Mouse (Mus musculus): ENCODE measurements at regions not wholly inside any gene's neighbourhood (a gene's known extent, or its start where the extent isn't known, plus 50 kb on each side); places are given as distances from the start of the nearest gene placed in this dataset.

DNA sequence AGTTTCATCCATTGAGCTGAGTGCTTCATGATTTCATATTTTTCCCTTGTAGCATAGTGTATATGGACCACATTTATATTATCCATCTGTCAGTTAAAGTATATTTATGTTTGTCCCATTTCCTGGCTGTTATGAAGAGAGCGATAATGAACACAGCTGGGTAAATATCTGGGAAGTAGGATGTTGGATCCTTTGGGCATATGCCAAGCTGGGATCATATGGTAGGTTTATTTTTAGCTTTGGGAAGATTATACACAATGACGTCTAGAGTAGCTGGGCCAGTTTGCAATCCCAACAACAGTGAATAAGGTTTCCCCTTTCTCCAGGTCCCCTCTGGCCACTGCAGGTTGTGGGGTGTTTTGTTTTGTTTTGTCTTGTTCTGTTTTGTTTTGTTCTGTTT, 164.5 kb downstream of the Gm765 start:
- TF ChIP-seq POLR2A (IDR thresholded peaks at IDR 0.05; ENCODE audit: borderline replicate concordance, control insufficient read depth, low read depth, low read length) (no peak), CTCF (IDR thresholded peaks at IDR 0.05; ENCODE audit: control insufficient read depth, insufficient read depth, low read length) (no peak)
- Histone ChIP-seq H3K27ac (ENCODE audit: control insufficient read depth, insufficient read depth, low read depth, low read length, poor library complexity) (no peak overlapping the region), H3K4me1 (ENCODE audit: control insufficient read depth, insufficient read depth, low read length) (no peaks in the 10 kb centered on the region), H3K4me3 (replicated peaks; ENCODE audit: control insufficient read depth, low read depth, low read length) (no peak overlapping the region)
- WGBS = 57% methylated on average over 2 of the region's 2 CpGs

DNA sequence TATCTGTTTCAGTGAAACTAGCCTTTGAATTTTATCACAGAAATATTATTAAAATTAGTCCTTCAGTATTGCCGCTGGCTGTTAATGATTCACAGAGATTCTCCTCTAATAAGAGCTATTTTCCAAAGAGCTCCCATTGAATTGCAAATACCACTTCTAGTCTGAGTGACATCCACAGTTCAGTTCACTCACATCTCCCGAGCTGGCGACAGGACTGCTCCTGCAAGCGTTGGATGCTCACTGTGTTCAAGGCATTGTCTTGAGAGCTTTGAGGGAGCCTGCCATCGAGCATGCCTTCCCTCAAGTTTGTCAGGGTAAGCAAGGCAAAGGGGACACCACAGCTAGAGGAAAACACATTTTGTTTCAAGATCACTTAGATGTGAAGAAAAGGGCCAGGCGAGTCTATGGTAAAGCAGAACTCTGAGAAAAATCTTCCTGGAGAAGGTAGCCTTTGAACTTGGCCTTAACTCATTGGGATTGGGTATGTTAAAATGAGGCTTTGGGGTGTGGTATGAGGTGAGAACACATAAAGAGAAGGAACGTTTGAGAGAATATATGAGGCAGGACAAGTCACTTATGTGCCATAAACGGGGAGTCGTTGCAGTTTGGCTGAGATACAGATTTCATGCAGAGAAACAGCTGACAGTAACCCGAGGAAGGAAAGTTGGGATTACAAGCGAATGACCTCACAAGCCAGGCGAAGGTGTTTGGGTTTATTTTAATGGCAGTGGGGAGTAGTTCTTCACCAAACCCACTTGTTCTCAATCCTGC, 193.3 kb downstream of the Gm765 start:
- Histone ChIP-seq H3K4me1 (ENCODE audit: control insufficient read depth, insufficient read depth, low read length) (no peaks in the 10 kb centered on the region), H3K27ac (ENCODE audit: control insufficient read depth, insufficient read depth, low read depth, low read length, poor library complexity) (no peak overlapping the region)
- WGBS = 74% methylated on average over 12 of the region's 12 CpGs

DNA sequence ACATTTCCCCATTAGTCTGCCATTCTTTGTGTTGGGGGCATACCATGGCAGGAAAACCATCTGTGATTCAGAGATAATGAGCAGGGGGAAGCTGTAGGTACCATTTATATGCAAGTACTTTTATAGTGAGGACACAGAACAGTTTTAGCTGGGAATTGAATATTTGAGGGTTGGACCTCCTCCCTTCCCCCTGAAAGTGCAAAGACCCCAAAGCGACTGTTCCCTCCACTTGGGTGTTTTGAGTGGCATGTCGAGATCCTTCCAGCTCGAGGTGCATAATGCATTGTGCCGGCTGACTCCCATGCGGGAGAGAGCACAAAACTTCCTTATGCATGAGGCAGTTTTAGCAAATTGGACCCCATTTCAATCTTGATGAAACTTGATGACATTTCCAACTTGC, 194.7 kb downstream of the Gm765 start:
- 70% methylated on average over 5 of the region's 5 CpGs for WGBS
- H3K27ac ChIP-seq (ENCODE audit: control insufficient read depth, insufficient read depth, low read depth, low read length, poor library complexity) = no peak overlapping the region
- H3K4me3 ChIP-seq (replicated peaks; ENCODE audit: control insufficient read depth, low read depth, low read length) = no peak overlapping the region

More for the DNA sequence above, 193.3 kb downstream of the Gm765 start:
- H3K4me3 ChIP-seq (replicated peaks; ENCODE audit: control insufficient read depth, low read depth, low read length) = no peak overlapping the region
- no peak for TF ChIP-seq CTCF (IDR thresholded peaks at IDR 0.05; ENCODE audit: control insufficient read depth, insufficient read depth, low read length)

GRCm38 (mm10) chr6:98132931-98133330, 209.6 kb downstream of the Gm765 start:
- Histone ChIP-seq H3K4me3 (replicated peaks; ENCODE audit: control insufficient read depth, low read depth, low read length) (no peak overlapping the region), H3K27ac (ENCODE audit: control insufficient read depth, insufficient read depth, low read depth, low read length, poor library complexity) (no peak overlapping the region), H3K4me1 (ENCODE audit: control insufficient read depth, insufficient read depth, low read length) (no peaks in the 10 kb centered on the region)
- TF ChIP-seq POLR2A (IDR thresholded peaks at IDR 0.05; ENCODE audit: borderline replicate concordance, control insufficient read depth, low read depth, low read length) = no peak
- no peak for TF ChIP-seq CTCF (IDR thresholded peaks at IDR 0.05; ENCODE audit: control insufficient read depth, insufficient read depth, low read length)
- 22% methylated on average over 2 of the region's 2 CpGs for whole genome bisulfite sequencing

More for the DNA sequence above, 194.7 kb downstream of the Gm765 start:
- no peak for TF ChIP-seq POLR2A (IDR thresholded peaks at IDR 0.05; ENCODE audit: borderline replicate concordance, control insufficient read depth, low read depth, low read length)
- no peak for TF ChIP-seq CTCF (IDR thresholded peaks at IDR 0.05; ENCODE audit: control insufficient read depth, insufficient read depth, low read length)
- no peaks in the 10 kb centered on the region for H3K4me1 ChIP-seq (ENCODE audit: control insufficient read depth, insufficient read depth, low read length)

- TF ChIP-seq POLR2A (IDR thresholded peaks at IDR 0.05; ENCODE audit: borderline replicate concordance, control insufficient read depth, low read depth, low read length) = no peak
- no peak for TF ChIP-seq CTCF (IDR thresholded peaks at IDR 0.05; ENCODE audit: control insufficient read depth, insufficient read depth, low read length)
- 77% methylated on average over 7 of the region's 7 CpGs for WGBS
- no peak overlapping the region for H3K27ac ChIP-seq (ENCODE audit: control insufficient read depth, insufficient read depth, low read depth, low read length, poor library complexity)
- H3K4me3 ChIP-seq (replicated peaks; ENCODE audit: control insufficient read depth, low read depth, low read length) = no peak overlapping the region
- H3K4me1 ChIP-seq (ENCODE audit: control insufficient read depth, insufficient read depth, low read length) = no peaks in the 10 kb centered on the region
These were observed 217.1 kb downstream of the Gm765 start for GRCm38 (mm10) chr6:98125434-98125833.

DNA sequence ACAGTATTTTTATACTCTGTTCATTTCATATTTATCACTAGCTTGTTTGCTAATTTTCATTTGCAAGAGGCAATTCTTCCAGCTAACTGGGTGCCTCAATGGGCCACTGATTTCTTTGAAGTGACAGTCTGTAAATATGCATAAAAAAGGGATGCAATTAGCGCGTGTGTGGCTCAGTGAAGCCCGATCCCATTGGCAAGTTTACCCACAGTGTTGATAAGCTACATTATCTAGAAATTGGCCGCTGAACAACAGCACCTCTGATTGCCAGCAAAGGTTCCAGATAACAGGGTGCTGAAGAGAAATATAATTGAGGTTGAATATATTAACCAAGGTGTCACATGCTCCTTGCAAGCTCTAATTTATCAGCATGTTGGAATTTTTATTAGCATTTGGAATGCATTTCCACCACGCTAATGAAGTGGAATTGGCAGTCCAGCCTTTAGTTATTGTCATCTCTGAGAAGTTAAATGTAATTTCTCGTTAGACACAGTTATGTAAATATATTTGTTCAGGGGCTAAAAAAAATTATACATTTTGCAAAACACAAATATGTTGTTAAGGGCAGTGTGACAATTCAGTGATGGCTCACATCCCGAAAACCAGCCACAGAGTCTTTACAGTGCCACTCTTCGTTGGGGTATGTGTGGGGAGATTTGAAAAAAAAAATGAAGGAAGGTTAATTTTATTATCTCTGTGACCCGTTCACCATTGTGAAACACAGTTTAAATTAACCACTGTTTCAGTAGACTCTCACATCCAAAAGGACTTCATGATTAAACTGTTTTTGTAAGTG, 224.0 kb downstream of the Gm765 start:
- 72% methylated on average over 9 of the region's 9 CpGs for WGBS
- Histone ChIP-seq H3K4me3 (replicated peaks; ENCODE audit: control insufficient read depth, low read depth, low read length) (no peak overlapping the region), H3K27ac (ENCODE audit: control insufficient read depth, insufficient read depth, low read depth, low read length, poor library complexity) (no peak overlapping the region), H3K4me1 (ENCODE audit: control insufficient read depth, insufficient read depth, low read length) (no peaks in the 10 kb centered on the region)
- TF ChIP-seq CTCF (IDR thresholded peaks at IDR 0.05; ENCODE audit: control insufficient read depth, insufficient read depth, low read length) = no peak
- no peak for TF ChIP-seq POLR2A (IDR thresholded peaks at IDR 0.05; ENCODE audit: borderline replicate concordance, control insufficient read depth, low read depth, low read length)

DNA sequence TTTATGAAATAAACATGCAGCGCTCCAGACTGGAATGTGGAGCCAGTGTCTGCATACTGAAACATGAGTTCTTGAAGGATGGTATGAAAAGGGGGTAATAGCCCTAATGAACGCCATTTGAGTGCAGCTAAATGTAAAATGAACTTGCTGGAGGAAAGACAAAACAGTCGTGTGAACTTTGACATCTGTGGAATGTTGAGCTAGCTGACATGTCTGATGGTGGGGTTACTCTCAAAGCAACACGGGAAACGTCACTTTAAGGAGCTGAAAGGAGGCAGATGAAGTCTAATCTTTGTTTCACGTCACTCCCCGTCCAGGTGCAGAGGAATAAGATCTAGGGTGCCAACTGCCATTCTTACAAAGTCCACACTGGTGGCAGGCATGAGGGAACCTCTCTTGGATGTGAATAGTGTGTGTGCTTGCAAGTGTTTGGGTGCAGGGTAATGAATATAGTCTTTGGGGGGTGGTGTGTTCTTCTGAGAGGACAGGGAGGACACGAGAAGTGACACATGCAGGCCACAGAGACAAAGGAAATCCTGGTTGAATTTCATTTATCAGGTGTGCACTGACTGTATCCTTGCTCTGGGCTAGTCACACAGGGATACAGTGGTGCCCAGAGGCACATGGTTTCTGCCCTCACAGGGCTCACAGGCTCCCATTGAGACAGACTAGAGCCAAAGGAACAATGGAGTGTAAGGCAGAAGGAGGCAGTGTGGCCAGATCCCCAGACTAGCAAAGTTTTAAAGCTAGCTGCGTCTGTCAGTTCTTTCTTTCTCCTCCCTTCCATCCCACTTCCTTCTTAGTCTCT, 228.0 kb downstream of the Gm765 start:
- WGBS = 67% methylated on average over 9 of the region's 9 CpGs
- Histone ChIP-seq H3K27ac (ENCODE audit: control insufficient read depth, insufficient read depth, low read depth, low read length, poor library complexity) (no peak overlapping the region), H3K4me1 (ENCODE audit: control insufficient read depth, insufficient read depth, low read length) (no peaks in the 10 kb centered on the region), H3K4me3 (replicated peaks; ENCODE audit: control insufficient read depth, low read depth, low read length) (no peak overlapping the region)
- TF ChIP-seq CTCF (IDR thresholded peaks at IDR 0.05; ENCODE audit: control insufficient read depth, insufficient read depth, low read length) (no peak), POLR2A (IDR thresholded peaks at IDR 0.05; ENCODE audit: borderline replicate concordance, control insufficient read depth, low read depth, low read length) (no peak)

GRCm38 (mm10) chr6:98113708-98114107, 228.8 kb downstream of the Gm765 start:
- Histone ChIP-seq H3K4me1 (ENCODE audit: control insufficient read depth, insufficient read depth, low read length) (no peaks in the 10 kb centered on the region), H3K27ac (ENCODE audit: control insufficient read depth, insufficient read depth, low read depth, low read length, poor library complexity) (no peak overlapping the region), H3K4me3 (replicated peaks; ENCODE audit: control insufficient read depth, low read depth, low read length) (no peak overlapping the region)
- no peak for TF ChIP-seq CTCF (IDR thresholded peaks at IDR 0.05; ENCODE audit: control insufficient read depth, insufficient read depth, low read length)
- TF ChIP-seq POLR2A (IDR thresholded peaks at IDR 0.05; ENCODE audit: borderline replicate concordance, control insufficient read depth, low read depth, low read length) = no peak
- WGBS = 6% methylated on average over 7 of the region's 7 CpGs
